Mouse (Mus musculus): ENCODE data around the gene Nucb1.
"Not testable (repeated sequence)": the region's sequence is repeated elsewhere in the genome, so short reads cannot be mapped to it uniquely, and the experiment has no call there.

Nucb1 gene

DNA sequence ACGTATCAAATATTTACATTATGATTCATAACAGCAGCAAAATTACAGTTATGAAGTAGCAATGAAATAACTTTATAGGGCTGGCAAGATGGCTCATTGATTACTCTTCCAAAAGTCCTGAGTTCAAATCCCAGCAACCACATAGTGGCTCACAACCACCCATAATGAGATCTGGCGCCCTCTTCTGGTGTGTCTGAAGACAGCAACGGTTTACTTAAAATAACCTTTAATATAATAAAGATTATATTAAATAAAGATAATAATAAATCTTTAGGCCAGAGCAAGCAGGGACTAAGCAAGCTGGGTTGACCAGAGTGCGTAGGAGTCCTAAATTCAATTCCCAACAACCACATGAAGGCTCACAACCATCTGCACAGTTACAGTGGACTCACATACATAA is 47.3 kb downstream of the Nucb1 start:
- DNase-seq (ENCODE audit: low read depth, low spot score): not testable (repeated sequence)

DNA sequence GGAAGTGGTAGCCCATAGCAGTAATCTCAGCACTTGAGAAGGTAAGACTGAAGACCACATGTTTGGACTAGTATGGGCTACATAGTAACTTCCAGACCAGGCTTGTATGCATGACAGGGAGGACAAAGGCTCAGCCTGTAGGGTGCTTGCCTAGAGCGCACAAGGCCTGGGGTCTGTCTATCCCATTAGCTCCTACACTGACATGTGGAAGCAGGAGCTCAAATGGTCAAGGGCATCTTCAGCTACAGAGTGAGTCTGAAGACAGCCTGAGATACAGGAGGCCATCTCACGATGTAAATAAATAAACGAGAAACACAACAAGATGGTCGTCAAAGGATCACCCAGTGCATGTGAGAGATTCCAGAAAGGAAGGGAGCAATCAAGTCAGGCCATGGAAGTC is 47.9 kb downstream of the Nucb1 start:
- DNase-seq (ENCODE audit: low read depth, low spot score): no peak

DNA sequence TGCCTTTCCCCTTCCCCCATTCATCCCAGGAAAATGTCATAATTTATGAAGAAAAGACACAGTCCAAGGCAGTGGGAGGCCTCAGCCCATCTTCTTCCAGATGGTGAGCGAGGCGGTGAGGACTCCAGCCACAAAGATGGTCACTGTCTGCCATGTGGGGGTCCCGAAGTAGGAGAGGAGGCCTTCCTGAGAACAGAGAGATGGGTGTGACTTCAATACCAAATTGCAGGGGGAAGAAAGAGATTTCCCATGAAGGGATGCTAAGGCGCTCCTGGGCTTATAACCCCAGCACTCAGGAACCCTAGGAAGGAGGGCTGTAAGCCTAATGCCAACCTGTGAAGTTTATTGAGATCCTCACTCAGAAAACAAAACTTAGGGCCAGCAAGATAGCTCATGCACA is 48.4 kb downstream of the Nucb1 start:
- no peak for DNase-seq (ENCODE audit: low read depth, low spot score)

DNA sequence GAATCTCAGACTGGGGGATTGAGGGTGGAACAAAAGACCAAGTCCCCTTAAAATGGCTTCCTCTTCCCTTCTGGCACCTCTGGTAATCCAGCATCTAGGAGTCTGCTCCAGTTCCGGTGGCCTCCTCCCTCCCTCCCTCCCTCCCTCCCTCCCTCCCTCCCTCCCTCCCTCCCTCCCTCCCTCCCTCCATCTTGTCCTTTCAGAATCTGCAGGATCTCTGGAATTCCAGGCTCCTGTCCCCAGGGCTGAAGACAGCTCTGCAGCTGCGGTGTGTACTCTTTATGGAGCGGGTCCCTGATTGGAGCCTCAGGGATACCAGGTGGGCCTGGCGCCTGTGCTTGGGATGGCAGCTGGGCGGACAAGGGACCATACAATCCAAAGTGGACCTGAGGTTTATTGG is 48.9 kb downstream of the Nucb1 start:
- no peak for DNase-seq (ENCODE audit: low read depth, low spot score)

- no peak for DNase-seq (ENCODE audit: low read depth, low spot score)
These were observed 49.3 kb downstream of the Nucb1 start for GRCm38 (mm10) chr7:45460860-45461314.

GRCm38 (mm10) chr7:45460377-45460776 is 49.8 kb downstream of the Nucb1 start:
- no peak for DNase-seq (ENCODE audit: low read depth, low spot score)

- peak; percentile 99 for DNase-seq (ENCODE audit: low read depth, low spot score)
These were observed 50.6 kb downstream of the Nucb1 start, which contains the start of gene Ftl1 for GRCm38 (mm10) chr7:45459564-45460140. TSS of gene Ftl1 (minus strand) at chr7:45459884.

GRCm38 (mm10) chr7:45458748-45459563 is 51.2 kb downstream of the Nucb1 start:
- DNase-seq (ENCODE audit: low read depth, low spot score): peak; percentile 65

DNA sequence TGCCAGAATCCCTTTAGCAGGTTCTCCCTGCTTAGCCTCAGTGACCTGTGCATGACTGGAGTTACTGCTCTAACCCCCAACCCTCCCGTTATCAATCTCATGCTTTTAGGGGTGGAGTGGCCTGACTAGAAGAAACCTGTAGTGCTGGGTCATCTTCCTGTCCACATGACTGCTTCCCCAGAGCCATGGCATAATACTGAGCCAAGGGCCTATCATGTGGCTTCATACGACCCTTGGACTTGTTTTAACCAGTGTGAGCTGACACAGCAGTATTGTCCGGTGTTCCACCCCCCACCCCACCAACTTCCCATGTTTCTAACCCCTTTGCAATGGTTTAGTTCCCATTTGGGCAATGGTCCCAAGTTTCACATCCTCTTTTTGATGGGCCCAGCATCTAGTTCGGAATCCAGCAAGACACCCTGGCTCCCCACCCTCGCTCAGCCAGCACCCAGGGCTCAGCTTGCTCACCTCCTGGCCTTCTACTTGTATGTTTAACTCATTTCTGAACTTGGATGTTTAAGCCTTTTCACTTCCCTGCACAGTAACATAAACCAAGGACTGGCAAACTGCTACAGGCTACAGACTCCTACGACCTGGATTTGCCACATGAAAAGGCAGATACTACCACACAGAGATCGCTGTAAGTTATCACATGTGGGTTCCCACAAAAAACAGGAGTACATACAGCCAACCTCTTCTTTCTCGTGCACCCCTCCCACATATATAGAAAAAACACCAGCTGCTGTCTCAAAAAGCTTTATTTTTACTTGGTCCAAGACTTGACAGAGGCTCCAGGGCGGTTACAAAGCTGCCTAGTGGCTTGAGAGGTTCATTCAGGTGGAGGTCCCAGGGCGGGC is 52.8 kb downstream of the Nucb1 start:
- no peak for DNase-seq (ENCODE audit: low read depth, low spot score)

GRCm38 (mm10) chr7:45456721-45457203 is 53.4 kb downstream of the Nucb1 start:
- DNase-seq (ENCODE audit: low read depth, low spot score): no peak

DNA sequence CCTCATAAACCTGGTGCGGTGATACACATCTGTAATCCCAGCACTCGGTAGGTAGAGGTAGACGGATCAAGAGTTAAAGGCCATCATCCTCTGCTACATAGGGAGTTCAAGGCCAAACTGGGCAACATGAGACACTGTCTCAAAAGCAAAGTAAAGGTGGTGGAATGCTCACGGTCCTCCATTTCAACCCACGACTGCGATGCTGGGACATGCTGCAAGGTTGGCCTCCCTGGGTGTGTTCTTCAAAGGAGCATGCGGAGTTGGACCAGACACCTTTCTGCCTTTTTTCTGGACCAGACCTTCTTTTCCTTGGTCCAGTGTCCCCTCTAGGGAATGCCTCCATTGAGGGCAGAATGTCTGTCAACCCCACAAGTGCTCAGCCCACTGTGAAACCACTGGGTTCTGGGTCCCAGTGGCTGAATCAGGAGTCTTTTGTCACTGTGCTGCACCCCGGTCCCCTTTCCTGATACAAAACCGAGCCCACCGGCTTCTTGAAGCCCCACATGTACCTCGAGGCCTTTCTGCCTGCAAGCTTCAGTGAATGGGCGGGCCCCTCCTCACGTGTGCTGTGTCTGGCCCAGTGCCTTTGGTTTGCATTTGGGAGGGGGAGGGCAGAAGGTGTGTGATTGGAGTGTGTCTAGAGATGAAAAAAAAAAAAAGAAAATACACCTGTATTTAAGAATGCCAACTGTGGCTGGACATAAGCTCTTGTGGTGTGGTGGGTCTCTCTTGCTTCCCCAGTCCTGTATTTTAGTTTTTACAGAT is 54.1 kb downstream of the Nucb1 start:
- no peak for DNase-seq (ENCODE audit: low read depth, low spot score)

DNA sequence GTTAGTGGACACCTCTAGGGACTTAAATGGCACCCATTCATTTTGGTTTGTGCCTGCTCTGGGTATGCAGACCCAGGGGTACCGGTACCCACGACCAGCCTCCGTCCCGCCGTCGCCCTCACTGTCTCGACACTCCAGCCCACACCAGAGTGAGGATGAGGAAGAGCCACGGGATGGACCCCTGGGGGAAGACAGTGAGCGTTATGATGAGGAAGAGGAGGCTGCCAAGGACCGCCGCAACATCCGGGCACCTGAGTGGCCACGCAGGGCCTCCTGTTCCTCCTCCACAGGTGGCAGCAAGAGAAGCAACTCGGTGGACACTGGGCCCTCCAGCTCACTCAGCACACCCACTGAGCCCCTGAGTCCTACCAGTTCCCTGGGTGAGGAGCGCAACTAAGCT is 55.2 kb downstream of the Nucb1 start:
- DNase-seq (ENCODE audit: low read depth, low spot score): no peak

GRCm38 (mm10) chr7:45451344-45451982 is 58.7 kb downstream of the Nucb1 start:
- DNase-seq (ENCODE audit: low read depth, low spot score): no peak

GRCm38 (mm10) chr7:45449974-45450373 is 60.2 kb downstream of the Nucb1 start:
- no peak for DNase-seq (ENCODE audit: low read depth, low spot score)

DNA sequence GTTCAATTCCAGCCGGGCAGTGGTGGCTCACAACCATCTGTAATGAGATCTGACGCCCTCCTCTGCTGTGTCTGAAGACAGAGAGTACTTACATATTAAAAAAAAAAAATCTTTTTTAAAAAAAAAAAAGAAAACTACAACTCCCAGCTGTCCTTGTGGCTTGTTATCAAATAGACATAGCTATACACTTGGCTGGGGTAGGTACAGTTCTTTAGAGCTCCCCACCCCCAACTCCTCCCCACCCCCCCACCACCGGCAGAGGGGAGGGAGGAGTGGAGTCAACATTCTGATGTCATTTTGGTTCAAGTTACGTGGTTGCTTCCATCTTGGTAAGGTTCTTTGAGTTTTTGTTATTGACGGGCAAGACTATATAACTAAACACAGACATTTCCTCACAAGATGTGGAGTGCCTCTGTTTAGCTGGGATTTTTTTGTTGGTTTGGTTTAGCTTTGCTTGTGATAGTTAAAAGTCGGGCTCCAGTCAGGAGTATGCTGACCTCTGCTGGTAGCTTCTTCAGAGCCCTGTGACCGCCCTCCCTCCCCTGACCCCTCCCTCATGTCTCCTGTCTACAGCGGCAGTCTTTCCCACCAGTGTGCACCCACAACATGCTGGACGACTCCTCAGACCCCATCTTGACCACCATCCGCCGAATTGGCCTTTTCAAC is 62.7 kb downstream of the Nucb1 start:
- no peak for DNase-seq (ENCODE audit: low read depth, low spot score)

DNA sequence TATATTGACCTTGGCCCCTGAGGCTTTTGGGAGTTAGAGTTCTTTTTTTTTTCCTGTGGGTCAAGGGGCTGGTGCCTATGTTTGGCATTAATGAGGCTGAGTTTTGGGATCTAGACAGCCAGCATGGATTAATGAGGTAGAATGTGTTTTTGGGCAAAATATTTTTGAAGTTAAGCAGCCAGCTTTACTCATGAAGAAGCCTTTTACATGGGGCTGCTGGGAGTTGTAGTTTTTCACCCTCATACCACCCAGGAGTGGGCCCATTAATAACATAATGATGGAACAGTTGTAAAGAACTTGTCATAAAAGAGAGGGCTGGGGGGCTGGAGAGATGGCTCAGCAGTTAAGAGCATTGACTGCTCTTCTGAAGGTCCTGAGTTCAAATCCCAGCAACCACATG is 63.6 kb downstream of the Nucb1 start:
- DNase-seq (ENCODE audit: low read depth, low spot score): no peak

GRCm38 (mm10) chr7:45443526-45444420 is 66.4 kb downstream of the Nucb1 start:
- DNase-seq (ENCODE audit: low read depth, low spot score): no peak

Data from brain, embryonic 18.5 days (tissue).